In genomic region chr12:98106151-98106788, GRCm38 (mm10) we compare ENCODE assay signal across 14 mouse cellular contexts.
DNase-seq lines count a peak whose midpoint lies in the region; ATAC-seq and TF ChIP-seq lines count a peak whose summit lies in the region.
"Had no signal": no experiment of that assay in that cellular context is flagged by ENCODE, and none has a peak within 500 bp of the region (broad histone marks: within the 10 kb centered on the region; RNA-seq: fewer than 3 reads in every experiment).

No protein-coding gene starts in this region.

- H3K27me3 ChIP-seq in hindbrain, postnatal 0 days (ENCODE audit: insufficient read depth, low read length) = no peaks in the 10 kb centered on the region
- no peaks in the 10 kb centered on the region for H3K27me3 ChIP-seq in hindbrain, embryonic 12.5 days
- no peaks in the 10 kb centered on the region for H3K27me3 ChIP-seq in heart, embryonic 11.5 days (ENCODE audit: control insufficient read depth, insufficient read depth, low read length)
- H3K27me3 ChIP-seq: CH12.LX; neural tube, embryonic 12.5 days had no signal

- H3K36me3 ChIP-seq in hindbrain, postnatal 0 days (ENCODE audit: insufficient read depth, low read length) = no peaks in the 10 kb centered on the region
- no peaks in the 10 kb centered on the region for H3K36me3 ChIP-seq in hindbrain, embryonic 12.5 days
- no peaks in the 10 kb centered on the region for H3K36me3 ChIP-seq in heart, embryonic 11.5 days (ENCODE audit: control insufficient read depth, insufficient read depth, low read length)
- H3K36me3 ChIP-seq: neural tube, embryonic 12.5 days had no signal

- H3K4me3 ChIP-seq in hindbrain, postnatal 0 days (ENCODE audit: low read length) = no peak overlapping the region
- H3K4me3 ChIP-seq in hindbrain, embryonic 12.5 days = no peak overlapping the region
- no peak overlapping the region for H3K4me3 ChIP-seq in heart, embryonic 11.5 days (ENCODE audit: low read depth, low read length)
- H3K4me3 ChIP-seq: neural tube, embryonic 12.5 days had no signal

- no peaks in the 10 kb centered on the region for H3K9me3 ChIP-seq in hindbrain, postnatal 0 days (ENCODE audit: low read length)
- H3K9me3 ChIP-seq in hindbrain, embryonic 12.5 days (replicated peaks) = no peaks in the 10 kb centered on the region
- no peaks in the 10 kb centered on the region for H3K9me3 ChIP-seq in heart, embryonic 11.5 days (replicated peaks; ENCODE audit: control insufficient read depth, low read length)
- H3K9me3 ChIP-seq: neural tube, embryonic 12.5 days had no signal

- no peak for ATAC-seq in hindbrain, postnatal 0 days
- no peak for ATAC-seq in hindbrain, embryonic 12.5 days (ENCODE audit: low FRiP score)
- no peak for ATAC-seq in heart, embryonic 11.5 days (replicated peaks; ENCODE audit: insufficient number of reproducible peaks, low FRiP score, low TSS enrichment)
- ATAC-seq: activated CD4-positive, CD25-positive, alpha-beta regulatory T cell, adult 4 months had no signal

- no peak for TF ChIP-seq CTCF in hindbrain, postnatal 0 days (IDR thresholded peaks at IDR 0.05; ENCODE audit: low read depth)

- H3K4me1 ChIP-seq in hindbrain, postnatal 0 days (ENCODE audit: insufficient read depth, low read length) = no peaks in the 10 kb centered on the region
- H3K4me1 ChIP-seq in hindbrain, embryonic 12.5 days = peaks cover 4% of the 10 kb centered on the region; the same call in 1 of the 2 replicates
- no peaks in the 10 kb centered on the region for H3K4me1 ChIP-seq in heart, embryonic 11.5 days (ENCODE audit: control insufficient read depth, insufficient read depth, low read length)
- H3K4me1 ChIP-seq: neural tube, embryonic 12.5 days had no signal

- no peak overlapping the region for H3K4me2 ChIP-seq in hindbrain, postnatal 0 days (ENCODE audit: low read depth, low read length)
- no peak overlapping the region for H3K4me2 ChIP-seq in hindbrain, embryonic 12.5 days (replicated peaks)
- no peak overlapping the region for H3K4me2 ChIP-seq in heart, embryonic 11.5 days
- H3K4me2 ChIP-seq: neural tube, embryonic 12.5 days had no signal

- DNase-seq in hindbrain, postnatal 0 days (ENCODE audit: low spot score) = peak; percentile 49
- peak; percentile 94 for DNase-seq in brain, adult 2 months (ENCODE audit: low read depth, low spot score)
- DNase-seq in frontal cortex, postnatal 14 days (ENCODE audit: low spot score in 2 of 2) = peak; percentile 58 to 60
- peak; percentile 76 for DNase-seq in left cerebral cortex, postnatal 36 days (ENCODE audit: low spot score in 2 of 2)
- DNase-seq in spleen, postnatal 36 days (ENCODE audit: low spot score in 2 of 2) = no peak
- no peak for DNase-seq in gastrocnemius, adult 8-10 months (ENCODE audit: low spot score in 2 of 2)
- DNase-seq: cerebellum, adult 18-20 months; gastrocnemius, postnatal 25 days; lung, adult 2 months had no signal

- intact Hi-C loops in left cerebral cortex, postnatal 36 days (cut with DNase I) = loop anchor here (5.0 to 10.0 kb wide), 2 partner anchors 59 to 121 kb away; no protein-coding TSS in a partner anchor

- H3K27ac ChIP-seq in hindbrain, postnatal 0 days = no peak overlapping the region
- H3K27ac ChIP-seq in hindbrain, embryonic 12.5 days = no peak overlapping the region
- H3K27ac ChIP-seq in heart, embryonic 11.5 days (ENCODE audit: low read depth, low read length) = no peak overlapping the region
- H3K27ac ChIP-seq: neural tube, embryonic 12.5 days had no signal

- 22% methylated on average over 3 of the region's 3 CpGs for WGBS in hindbrain, postnatal 0 days
- WGBS in hindbrain, embryonic 12.5 days = 40% methylated on average over 3 of the region's 3 CpGs
- WGBS in heart, embryonic 11.5 days (ENCODE audit: insufficient replicate concordance) = 43% methylated on average over 3 of the region's 3 CpGs

- H3K9ac ChIP-seq in hindbrain, postnatal 0 days (replicated peaks; ENCODE audit: low read length) = no peak overlapping the region
- no peak overlapping the region for H3K9ac ChIP-seq in hindbrain, embryonic 12.5 days
- no peak overlapping the region for H3K9ac ChIP-seq in heart, embryonic 11.5 days (ENCODE audit: low read depth, low read length)
- H3K9ac ChIP-seq: neural tube, embryonic 12.5 days had no signal

Comparison
In these comparisons a context has a peak if more than half of its experiments do, and no peak if none do; other contexts are left out.
1. DNase-seq: peak in hindbrain, postnatal 0 days (single experiment), brain, adult 2 months (single experiment), frontal cortex, postnatal 14 days (2 of 2) and left cerebral cortex, postnatal 36 days (2 of 2); none in spleen, postnatal 36 days (0 of 2) and gastrocnemius, adult 8-10 months (0 of 2).